Mouse (Mus musculus) liver, embryonic 14.5 days (tissue): ENCODE data around the gene Lrp8.

Experiments used
- CTCF ChIP-seq: IDR thresholded peaks from 2 replicates; pipeline ENCODE4 v1.5.1; 2016; ENCODE audit warnings: antibody characterized with exemption, low read depth, control low read depth
- EP300 ChIP-seq: IDR thresholded peaks from 2 replicates; pipeline ENCODE4 v1.6.1; 2016; ENCODE audit warnings: antibody characterized with exemption, low read depth

DNA sequence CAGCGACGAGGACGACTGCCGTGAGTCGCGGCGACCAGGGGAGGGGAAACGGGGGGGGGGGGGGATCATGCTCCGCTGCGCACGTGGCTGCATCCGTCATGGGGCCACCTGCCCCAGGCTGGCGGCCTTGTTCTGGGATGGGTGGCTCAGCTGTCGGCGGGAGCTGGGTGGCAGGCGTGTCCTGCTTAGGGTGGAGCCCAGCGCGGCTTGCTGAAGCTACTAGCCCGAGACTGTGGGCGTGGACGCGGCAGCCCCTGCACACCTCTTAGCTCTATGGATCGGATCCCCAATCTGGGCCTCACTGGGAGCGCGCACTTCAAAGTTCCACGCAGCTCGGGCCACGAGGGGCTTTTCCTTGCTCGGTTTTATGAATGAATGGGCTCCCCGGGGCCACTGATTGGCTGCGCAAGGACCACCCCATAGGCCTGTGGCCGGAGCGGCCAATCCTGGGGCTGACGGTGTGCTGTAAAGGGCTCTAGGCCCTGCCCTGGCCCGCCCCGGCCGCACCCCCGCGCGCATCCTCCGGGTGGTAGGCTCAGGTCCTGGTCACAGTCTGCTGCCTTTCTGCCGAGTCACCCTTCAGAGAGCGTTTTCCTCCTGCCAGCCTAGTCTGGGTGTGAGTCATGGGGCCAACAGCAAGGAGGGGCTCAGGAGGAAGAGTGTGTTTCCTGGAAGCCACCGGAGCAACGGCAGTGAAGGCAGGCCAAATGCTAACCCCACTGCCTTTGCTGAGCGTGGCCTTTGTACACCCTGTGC is 1.5 kb downstream of the Lrp8 start:
- peak; percentile 43; the same call in 1 of the 2 replicates for TF ChIP-seq CTCF
- TF ChIP-seq EP300, result no peak
